Mouse (Mus musculus) kidney, embryonic 14.5 days (tissue): ENCODE data around the gene D230025D16Rik. TPM values are rescaled to one million over a fixed set of nuclear protein-coding genes. Genes with fewer than 3 reads are reported as not detected.

Experiments used
- ATAC-seq: fragments of 200-750 bp; cut with Nextera tagmentation; 2 replicates; pipeline ENCODE4 v1.8.0; 2017; ENCODE audit warnings: moderate number of reproducible peaks, mild to moderate bottlenecking, moderate TSS enrichment, moderate library complexity; ENCODE audit not compliant: low FRiP score, low TSS enrichment
- H3K27ac ChIP-seq: fragments of 300-500 bp; sonication (generic); 2 replicates; pipeline ENCODE4 v1.5.1; 2014; ENCODE audit warnings: low read depth, mild to moderate bottlenecking, low read length, moderate library complexity, mixed read lengths
- H3K27me3 ChIP-seq: fragments of 300-500 bp; sonication (generic); 2 replicates; pipeline ENCODE4 v1.6.1; 2014; ENCODE audit warnings: mild to moderate bottlenecking, low read length; ENCODE audit not compliant: control insufficient read depth, insufficient read depth
- H3K36me3 ChIP-seq: fragments of 300-500 bp; sonication (generic); 2 replicates; pipeline ENCODE4 v1.6.1; 2014; ENCODE audit warnings: low read length, mixed read lengths; ENCODE audit not compliant: control insufficient read depth, insufficient read depth
- H3K4me1 ChIP-seq: fragments of 300-500 bp; sonication (generic); 2 replicates; pipeline ENCODE4 v1.6.1; 2014; ENCODE audit warnings: low read length, mixed read lengths; ENCODE audit not compliant: control insufficient read depth, insufficient read depth
- H3K4me2 ChIP-seq: fragments of 300-500 bp; sonication (generic); replicated peaks from 2 replicates; pipeline ENCODE4 v1.6.1; 2014; ENCODE audit warnings: low read depth, mild to moderate bottlenecking, low read length
- H3K4me3 ChIP-seq: fragments of 300-500 bp; sonication (generic); 2 replicates; pipeline ENCODE4 v1.5.1; 2014; ENCODE audit warnings: mild to moderate bottlenecking, low read length
- H3K9ac ChIP-seq: fragments of 300-500 bp; sonication (generic); 2 replicates; pipeline ENCODE4 v1.6.1; 2014; ENCODE audit warnings: low read depth, mild to moderate bottlenecking, low read length, moderate library complexity
- H3K9me3 ChIP-seq: fragments of 300-500 bp; sonication (generic); 2 replicates; pipeline ENCODE4 v1.6.1; 2016; ENCODE audit warnings: low read length; ENCODE audit not compliant: control insufficient read depth
- WGBS: fragments of 180-500 bp; shearing (Covaris S2); extraction: QIAGEN DNeasy Blood & Tissue Kit; methylation state at CpG from one replicate; pipeline ENCODE4 v1.1.7; 2014; 5-methylcytosine and 5-hydroxymethylcytosine counted together
- polyA plus RNA-seq: library from polyadenylated mRNA; unstranded; fragments of >200 nt; fragmentation: Nextera tagmentation; extraction: Ambion mirVana; gene quantifications from 2 replicates; pipeline ENCODE4 v1.2.1, GENCODE M21; 2014

Gene D230025D16Rik
- polyA plus RNA-seq, 1 experiment from 2014 or later: 28.8 TPM

DNA sequence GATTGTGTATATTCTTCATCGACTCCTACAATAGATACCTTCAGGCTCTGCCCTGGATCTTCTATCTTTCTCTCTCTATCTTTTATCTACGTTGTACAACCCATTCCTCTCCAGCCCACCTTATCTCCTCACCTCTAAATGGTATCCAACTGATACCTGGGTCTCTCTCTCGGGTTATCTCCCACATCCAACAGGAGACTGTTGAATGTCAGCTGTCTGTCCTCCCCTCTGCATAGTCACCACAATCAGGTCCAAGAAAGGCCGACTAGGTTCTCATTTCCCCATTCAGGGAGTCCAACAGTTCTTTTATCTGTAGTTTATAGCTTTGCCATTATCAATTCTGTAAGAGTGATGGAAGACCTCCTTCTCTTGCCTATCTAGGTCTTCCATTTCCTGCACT is 57.3 kb downstream of the D230025D16Rik start:
- WGBS: 89% methylated on average over 4 of the region's 4 CpGs
- H3K9me3 ChIP-seq: no peaks in the 10 kb centered on the region
- no peak overlapping the region for H3K4me2 ChIP-seq
- H3K27me3 ChIP-seq: peaks cover 28% of the 10 kb centered on the region
- peaks cover 5% of the 10 kb centered on the region; the same call in 1 of the 2 replicates for H3K36me3 ChIP-seq
- no peak overlapping the region for H3K4me3 ChIP-seq
- H3K9ac ChIP-seq: no peak overlapping the region
- 0 out of 2 replicates have a peak, but pooled peaks cover 5% of the 10 kb centered on the region for H3K4me1 ChIP-seq
- H3K27ac ChIP-seq: no peak overlapping the region
- no peak for ATAC-seq

DNA sequence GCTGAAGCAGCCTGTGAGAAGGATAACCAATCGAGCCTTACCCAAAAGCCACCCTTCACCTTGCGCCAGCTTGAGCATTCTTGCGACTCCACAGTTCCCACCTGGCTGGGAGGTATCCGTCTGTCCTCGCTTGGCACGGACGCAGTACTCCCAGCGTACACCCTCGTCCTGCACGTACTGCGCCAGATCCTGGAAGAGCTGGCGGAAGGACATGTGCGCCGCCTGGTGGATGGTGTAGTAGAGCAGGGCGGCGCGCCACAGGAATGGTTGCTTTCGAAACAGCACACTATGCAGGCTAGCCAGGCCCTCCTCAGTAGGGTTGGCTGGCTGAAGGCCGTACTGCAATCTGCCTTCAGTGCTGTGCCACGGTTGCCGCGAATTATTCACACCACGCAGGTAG is 58.1 kb downstream of the D230025D16Rik start:
- H3K27ac ChIP-seq: no peak overlapping the region
- H3K9ac ChIP-seq: 0 out of 2 replicates have a peak overlapping the region, but pooled peaks have one; percentile 4
- peaks cover 5% of the 10 kb centered on the region; the same call in 1 of the 2 replicates for H3K36me3 ChIP-seq
- H3K4me3 ChIP-seq: no peak overlapping the region
- 28% methylated on average over 23 of the region's 23 CpGs for WGBS
- peaks cover 19% of the 10 kb centered on the region for H3K27me3 ChIP-seq
- ATAC-seq: 0 out of 2 replicates have a peak, but pooled peaks have one; percentile 25
- no peak overlapping the region for H3K4me2 ChIP-seq
- H3K9me3 ChIP-seq: no peaks in the 10 kb centered on the region
- peaks cover 7% of the 10 kb centered on the region; the same call in 1 of the 2 replicates for H3K4me1 ChIP-seq

GRCm38 (mm10) chr8:105285514-105285913 is 60.6 kb downstream of the D230025D16Rik start:
- Histone ChIP-seq H3K4me2 (no peak overlapping the region), H3K9me3 (no peaks in the 10 kb centered on the region), H3K27ac (no peak overlapping the region), H3K4me3 (no peak overlapping the region), H3K36me3 (peaks cover 5% of the 10 kb centered on the region; the same call in 1 of the 2 replicates), H3K27me3 (peaks cover 6% of the 10 kb centered on the region; the same call in 1 of the 2 replicates), H3K4me1 (peaks cover 19% of the 10 kb centered on the region), H3K9ac (0 out of 2 replicates have a peak overlapping the region, but pooled peaks have one; percentile 7)
- WGBS: 51% methylated on average over 12 of the region's 12 CpGs
- no peak for ATAC-seq

DNA sequence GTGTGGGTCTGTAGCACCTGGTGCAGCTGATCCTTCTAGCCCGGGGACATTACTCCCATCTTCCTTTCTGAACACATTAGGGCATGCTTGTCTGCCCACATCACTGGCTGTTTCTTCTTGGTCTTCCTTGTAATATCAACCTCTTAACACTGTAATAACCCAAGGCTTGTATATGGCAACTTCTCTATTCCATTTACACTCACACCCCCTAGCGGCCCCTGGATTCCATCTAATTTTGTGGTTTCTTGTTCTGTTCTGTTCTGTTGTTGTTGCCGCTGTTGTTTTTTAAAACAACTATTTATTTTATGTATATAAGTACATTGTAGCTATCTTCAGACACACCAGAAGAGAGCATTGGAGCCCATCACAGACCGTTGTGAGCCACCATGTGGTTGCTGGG is 62.0 kb downstream of the D230025D16Rik start:
- Histone ChIP-seq H3K36me3 (peaks cover under 1% of the 10 kb centered on the region; the same call in 1 of the 2 replicates), H3K9me3 (no peaks in the 10 kb centered on the region), H3K4me1 (peaks cover 22% of the 10 kb centered on the region), H3K27me3 (peaks cover 9% of the 10 kb centered on the region; the same call in 1 of the 2 replicates), H3K4me3 (no peak overlapping the region), H3K27ac (no peak overlapping the region), H3K9ac (no peak overlapping the region), H3K4me2 (no peak overlapping the region)
- 86% methylated on average over 4 of the region's 4 CpGs for WGBS
- no peak for ATAC-seq

GRCm38 (mm10) chr8:105288231-105288630 is 63.3 kb downstream of the D230025D16Rik start:
- no peak overlapping the region for H3K27ac ChIP-seq
- peaks cover 22% of the 10 kb centered on the region for H3K4me1 ChIP-seq
- peak overlapping the region; percentile 56; the same call in 1 of the 2 replicates for H3K4me3 ChIP-seq
- peaks cover 9% of the 10 kb centered on the region; the same call in 1 of the 2 replicates for H3K27me3 ChIP-seq
- H3K4me2 ChIP-seq: peak overlapping the region; percentile 87
- ATAC-seq: no peak
- 89% methylated on average over 5 of the region's 5 CpGs for WGBS
- no peaks in the 10 kb centered on the region; the same call in 1 of the 2 replicates for H3K36me3 ChIP-seq
- no peak overlapping the region for H3K9ac ChIP-seq
- no peaks in the 10 kb centered on the region for H3K9me3 ChIP-seq

GRCm38 (mm10) chr8:105288958-105289732 is 64.2 kb downstream of the D230025D16Rik start:
- Histone ChIP-seq H3K4me1 (peaks cover 22% of the 10 kb centered on the region), H3K9ac (peak overlapping the region; percentile 60), H3K27me3 (peaks cover 9% of the 10 kb centered on the region; the same call in 1 of the 2 replicates), H3K9me3 (no peaks in the 10 kb centered on the region), H3K27ac (peak overlapping the region; percentile 76), H3K4me2 (peak overlapping the region; percentile 87), H3K4me3 (peak overlapping the region; percentile 56), H3K36me3 (no peaks in the 10 kb centered on the region; the same call in 1 of the 2 replicates)
- peak; percentile 93 for ATAC-seq
- under 1% methylated on average over 53 of the region's 53 CpGs for WGBS

- peak within 1 kb of the TSS; percentile 56 for H3K4me3 ChIP-seq
- H3K9ac ChIP-seq: peak within 1 kb of the TSS; percentile 60
- H3K27ac ChIP-seq: peak within 1 kb of the TSS; percentile 76
- peak within 1 kb of the TSS; percentile 87 for H3K4me2 ChIP-seq
- peak; percentile 30 for ATAC-seq
- H3K9me3 ChIP-seq: no peaks in the 10 kb centered on the region
- peaks cover 22% of the 10 kb centered on the region for H3K4me1 ChIP-seq
- WGBS: 3% methylated on average over 43 of the region's 43 CpGs
- H3K27me3 ChIP-seq: peaks cover 9% of the 10 kb centered on the region; the same call in 1 of the 2 replicates
- H3K36me3 ChIP-seq: no peaks in the 10 kb centered on the region; the same call in 1 of the 2 replicates
These were observed 65.0 kb downstream of the D230025D16Rik start, which contains the start of gene 4931428F04Rik for GRCm38 (mm10) chr8:105289805-105290460. Gene 4931428F04Rik (minus strand): TSS chr8:105289864.

- H3K4me3 ChIP-seq: peak overlapping the region; percentile 6; the same call in 1 of the 2 replicates
- no peaks in the 10 kb centered on the region for H3K9me3 ChIP-seq
- H3K9ac ChIP-seq: no peak overlapping the region
- no peak for ATAC-seq
- H3K27ac ChIP-seq: no peak overlapping the region
- peaks cover 22% of the 10 kb centered on the region for H3K4me1 ChIP-seq
- WGBS: 9% methylated on average over 31 of the region's 31 CpGs
- H3K27me3 ChIP-seq: peaks cover 9% of the 10 kb centered on the region; the same call in 1 of the 2 replicates
- H3K36me3 ChIP-seq: no peaks in the 10 kb centered on the region
- peak overlapping the region; percentile 87 for H3K4me2 ChIP-seq
These were observed 65.8 kb downstream of the D230025D16Rik start for GRCm38 (mm10) chr8:105290554-105291314.
